Mouse (Mus musculus) forebrain, postnatal 0 days (tissue): ENCODE measurements at regions not wholly inside any gene's neighbourhood (a gene's known extent, or its start where the extent isn't known, plus 50 kb on each side); places are given as distances from the start of the nearest gene placed in this dataset.

Experiments used
- ATAC-seq: fragments of 200-750 bp; cut with Nextera tagmentation; 2 replicates; pipeline ENCODE4 v1.8.0; 2017; ENCODE audit warnings: mild to moderate bottlenecking, moderate library complexity
- DNase-seq: peaks from one replicate; pipeline ENCODE4 v3.0.0-alpha.2; 2015
- H3K27ac ChIP-seq: fragments of 300-500 bp; sonication (generic); 2 replicates; pipeline ENCODE4 v1.5.1; 2014; ENCODE audit warnings: low read depth, mild to moderate bottlenecking, antibody characterized with exemption, low read length, moderate library complexity, mixed read lengths
- H3K27me3 ChIP-seq: fragments of 300-500 bp; sonication (generic); 2 replicates; pipeline ENCODE4 v1.6.1; 2014; ENCODE audit warnings: mild to moderate bottlenecking, low read length, mixed read lengths; ENCODE audit not compliant: insufficient read depth
- H3K36me3 ChIP-seq: fragments of 300-500 bp; sonication (generic); 2 replicates; pipeline ENCODE4 v1.6.1; 2014; ENCODE audit warnings: mild to moderate bottlenecking, moderate library complexity; ENCODE audit not compliant: insufficient read depth
- H3K4me1 ChIP-seq: fragments of 300-500 bp; sonication (generic); 2 replicates; pipeline ENCODE4 v1.6.1; 2014; ENCODE audit warnings: antibody characterized with exemption; ENCODE audit not compliant: insufficient read depth
- H3K4me2 ChIP-seq: fragments of 300-500 bp; sonication (generic); 2 replicates; pipeline ENCODE4 v1.6.1; 2014; ENCODE audit warnings: low read depth, mild to moderate bottlenecking, moderate library complexity
- H3K4me3 ChIP-seq: fragments of 300-500 bp; sonication (generic); 2 replicates; pipeline ENCODE4 v1.5.1; 2014; ENCODE audit warnings: low read depth, low read length, mixed read lengths
- H3K9ac ChIP-seq: fragments of 300-500 bp; sonication (generic); 2 replicates; pipeline ENCODE4 v1.6.1; 2014; ENCODE audit warnings: mild to moderate bottlenecking
- H3K9me3 ChIP-seq: fragments of 300-500 bp; sonication (generic); 2 replicates; pipeline ENCODE4 v1.6.1; 2016; ENCODE audit warnings: low read length
- CTCF ChIP-seq: sonication (generic); IDR thresholded peaks from 2 replicates; pipeline ENCODE4 v1.5.1; 2016; ENCODE audit warnings: antibody characterized with exemption, control low read depth, low read depth
- WGBS: fragments of 180-500 bp; shearing (Covaris S2); extraction: QIAGEN DNeasy Blood & Tissue Kit; methylation state at CpG from one replicate; pipeline ENCODE4 v1.1.7; 2014; 5-methylcytosine and 5-hydroxymethylcytosine counted together

DNA sequence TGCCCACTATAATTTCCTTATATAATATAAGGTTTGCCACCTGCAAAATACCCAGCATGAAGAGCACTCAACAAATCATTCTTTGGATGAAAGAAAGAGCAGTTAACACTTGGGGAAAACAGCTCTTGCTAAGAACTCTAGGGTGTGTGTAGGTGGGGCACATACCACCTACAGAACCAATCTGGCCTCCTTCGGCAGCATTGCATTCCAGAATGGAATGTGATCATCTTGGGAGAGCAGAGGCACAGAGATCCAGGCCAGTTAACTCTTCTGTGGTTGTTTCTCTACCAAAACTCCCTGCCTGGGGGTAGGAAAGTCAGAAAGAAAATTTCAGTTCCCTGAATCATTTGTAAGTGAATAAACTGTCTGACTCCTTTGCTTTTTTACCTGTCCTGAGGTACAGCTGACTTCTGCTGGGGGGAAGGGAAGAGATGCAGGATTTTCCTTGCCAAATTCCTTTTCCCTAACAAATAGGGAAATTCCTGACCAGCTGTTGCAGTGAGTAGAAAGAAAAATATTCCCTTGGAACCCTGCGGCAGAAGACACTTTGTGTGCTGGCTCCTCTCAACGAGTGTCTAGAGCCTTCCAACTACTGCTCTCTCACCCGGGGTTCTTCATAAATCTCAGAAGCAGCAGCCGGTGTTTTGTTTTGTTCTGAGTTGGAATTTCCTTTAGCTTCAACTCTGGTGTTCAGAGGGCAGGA is 112.8 kb upstream of the Frmd6 start:
- Histone ChIP-seq H3K9me3 (no peaks in the 10 kb centered on the region), H3K27ac (no peak overlapping the region), H3K9ac (no peak overlapping the region), H3K27me3 (no peaks in the 10 kb centered on the region), H3K4me3 (no peak overlapping the region), H3K4me2 (no peak overlapping the region), H3K4me1 (no peaks in the 10 kb centered on the region), H3K36me3 (no peaks in the 10 kb centered on the region)
- WGBS, result 52% methylated on average over 5 of the region's 5 CpGs
- ATAC-seq, result no peak
- no peak for DNase-seq
- no peak for TF ChIP-seq CTCF

DNA sequence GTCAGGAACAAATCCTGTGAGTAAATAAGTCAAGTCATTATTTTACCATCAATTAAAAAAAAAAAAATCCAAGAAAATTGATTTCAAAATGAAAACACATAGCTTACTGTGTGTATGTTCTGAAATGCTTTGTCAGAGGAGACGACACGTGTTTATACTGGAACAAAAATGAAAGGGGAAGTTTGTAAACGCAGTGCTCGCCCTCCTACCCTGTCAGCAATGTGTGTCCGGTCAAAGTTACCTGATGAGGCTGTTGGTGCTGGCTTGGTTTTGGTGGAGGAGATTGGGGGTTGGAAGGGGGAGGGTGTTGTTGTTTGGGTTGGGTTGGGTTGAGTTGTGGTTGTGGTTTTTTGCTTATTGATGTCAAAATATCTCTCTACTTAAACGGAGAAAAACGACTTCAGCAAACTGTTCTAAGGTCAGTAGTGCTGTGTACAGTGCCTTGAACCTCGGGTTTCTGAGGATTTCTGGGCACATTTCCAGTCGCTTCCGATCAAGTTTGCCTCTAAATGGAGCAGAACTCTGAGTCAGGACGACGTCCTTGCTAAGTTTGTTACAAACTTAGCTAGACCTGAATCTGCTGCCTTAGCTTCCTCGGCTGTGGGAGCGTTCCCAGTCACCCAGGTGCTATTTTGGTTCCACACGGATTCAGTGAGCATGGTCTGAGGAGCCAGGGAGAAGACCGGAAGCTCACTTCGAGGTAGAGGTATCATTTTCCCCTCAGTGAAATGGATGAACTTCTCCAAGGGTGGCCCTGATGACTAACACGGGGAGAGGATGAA is 111.6 kb upstream of the Frmd6 start:
- ATAC-seq (no peak), DNase-seq (no peak)
- Histone ChIP-seq H3K4me2 (no peak overlapping the region), H3K9ac (no peak overlapping the region), H3K9me3 (no peaks in the 10 kb centered on the region), H3K4me1 (no peaks in the 10 kb centered on the region), H3K4me3 (no peak overlapping the region), H3K36me3 (no peaks in the 10 kb centered on the region), H3K27ac (no peak overlapping the region), H3K27me3 (no peaks in the 10 kb centered on the region)
- whole genome bisulfite sequencing, result 64% methylated on average over 18 of the region's 18 CpGs
- no peak for TF ChIP-seq CTCF

DNA sequence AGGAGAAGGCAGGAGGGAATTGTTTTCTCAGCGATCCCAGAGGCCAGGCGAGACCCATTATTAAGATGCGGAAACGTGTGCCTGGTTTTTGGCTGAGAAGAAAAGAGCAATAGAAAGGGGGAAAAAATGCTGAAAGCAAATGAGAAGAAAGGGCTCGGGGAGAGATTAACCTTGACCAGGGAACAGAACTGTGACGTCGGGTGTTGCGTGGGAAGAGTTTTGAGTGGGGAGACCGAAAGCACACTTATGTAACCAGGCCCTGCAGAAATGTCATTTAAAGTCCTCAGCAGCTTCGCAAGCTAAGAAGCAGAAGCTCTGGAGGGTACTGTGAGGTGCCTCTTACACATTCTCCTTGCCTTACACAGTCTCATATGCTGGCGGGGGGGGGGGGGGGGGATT is 111.0 kb upstream of the Frmd6 start:
- ATAC-seq (no peak), DNase-seq (no peak)
- Histone ChIP-seq H3K4me2 (no peak overlapping the region), H3K4me3 (no peak overlapping the region), H3K4me1 (no peaks in the 10 kb centered on the region), H3K36me3 (no peaks in the 10 kb centered on the region), H3K9me3 (no peaks in the 10 kb centered on the region), H3K9ac (no peak overlapping the region), H3K27ac (no peak overlapping the region), H3K27me3 (no peaks in the 10 kb centered on the region)
- 35% methylated on average over 11 of the region's 11 CpGs for WGBS
- no peak for TF ChIP-seq CTCF

DNA sequence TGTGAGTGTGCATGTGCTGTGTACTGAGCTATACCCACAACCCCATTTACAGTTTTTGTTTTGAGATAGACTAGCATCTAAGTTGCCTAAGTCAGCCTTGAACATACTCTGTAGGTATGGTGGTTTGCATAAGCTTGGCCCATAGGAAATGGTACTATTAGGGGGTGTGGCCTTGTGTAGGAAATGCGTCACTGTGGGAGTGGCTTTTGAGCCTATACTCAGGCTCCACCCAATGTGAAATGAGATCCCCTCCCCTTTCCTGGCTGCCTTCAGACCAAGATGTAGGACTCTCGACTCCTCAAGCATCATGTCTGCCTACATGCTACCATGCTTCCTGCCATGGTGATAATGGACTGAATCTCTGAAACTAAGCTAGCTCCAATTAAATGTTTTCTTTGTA is 109.5 kb upstream of the Frmd6 start:
- Histone ChIP-seq H3K27me3 (no peaks in the 10 kb centered on the region), H3K9ac (no peak overlapping the region), H3K9me3 (no peaks in the 10 kb centered on the region), H3K36me3 (no peaks in the 10 kb centered on the region), H3K4me1 (no peaks in the 10 kb centered on the region), H3K4me2 (no peak overlapping the region), H3K27ac (no peak overlapping the region), H3K4me3 (no peak overlapping the region)
- no peak for DNase-seq
- TF ChIP-seq CTCF, result no peak
- WGBS, result 95% methylated on average over 2 of the region's 2 CpGs
- no peak for ATAC-seq

DNA sequence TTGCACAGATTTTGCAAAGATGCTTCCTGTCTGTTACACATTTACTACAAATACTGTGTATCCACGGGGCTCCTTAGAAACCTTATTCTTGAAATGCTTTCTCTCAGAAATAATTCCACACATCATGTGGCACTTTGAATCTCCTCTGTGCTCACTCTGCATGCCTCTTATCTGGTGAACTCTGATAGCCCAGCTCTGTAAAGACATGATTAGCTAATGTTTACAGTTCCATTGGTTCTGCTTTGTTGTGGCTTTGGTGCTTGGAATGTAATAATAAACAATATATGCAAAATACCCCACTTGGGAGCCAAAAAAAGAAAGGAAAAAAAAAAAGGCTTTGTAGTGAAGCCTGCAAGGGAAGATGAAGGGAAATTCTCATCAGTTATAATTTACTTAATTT is 106.7 kb upstream of the Frmd6 start:
- Histone ChIP-seq H3K9ac (no peak overlapping the region), H3K36me3 (no peaks in the 10 kb centered on the region), H3K27me3 (no peaks in the 10 kb centered on the region), H3K4me1 (no peaks in the 10 kb centered on the region), H3K4me3 (no peak overlapping the region), H3K9me3 (no peaks in the 10 kb centered on the region), H3K27ac (no peak overlapping the region), H3K4me2 (no peak overlapping the region)
- DNase-seq, result no peak
- TF ChIP-seq CTCF, result no peak
- 15% methylated on average over 1 of the region's 1 CpGs for WGBS
- ATAC-seq, result no peak

DNA sequence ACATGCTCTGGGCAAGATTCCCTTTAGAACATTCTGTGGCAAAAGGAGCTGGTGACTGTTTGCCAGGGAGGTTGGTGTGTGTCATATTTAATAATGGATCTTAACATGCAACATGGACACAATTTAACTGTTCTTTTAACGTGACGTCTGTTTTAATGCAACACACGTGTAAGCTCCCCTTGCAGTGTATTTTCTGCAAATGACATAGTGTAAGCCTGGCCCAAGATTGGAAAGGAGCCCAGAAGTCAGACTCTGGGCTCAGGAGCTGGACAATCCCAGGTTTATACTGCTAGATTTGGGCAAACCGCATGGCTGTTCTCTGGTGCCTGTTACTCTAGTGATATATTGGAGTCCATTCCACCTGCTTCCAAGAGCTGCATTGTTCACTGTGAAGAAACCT is 106.1 kb upstream of the Frmd6 start:
- Histone ChIP-seq H3K4me3 (no peak overlapping the region), H3K4me2 (no peak overlapping the region), H3K4me1 (no peaks in the 10 kb centered on the region), H3K9me3 (no peaks in the 10 kb centered on the region), H3K27me3 (no peaks in the 10 kb centered on the region), H3K27ac (no peak overlapping the region), H3K36me3 (no peaks in the 10 kb centered on the region), H3K9ac (no peak overlapping the region)
- DNase-seq (no peak), ATAC-seq (no peak)
- 51% methylated on average over 4 of the region's 4 CpGs for WGBS
- TF ChIP-seq CTCF, result no peak

- Histone ChIP-seq H3K4me1 (no peaks in the 10 kb centered on the region), H3K27ac (no peak overlapping the region), H3K4me3 (no peak overlapping the region), H3K9ac (no peak overlapping the region), H3K4me2 (no peak overlapping the region), H3K27me3 (no peaks in the 10 kb centered on the region), H3K36me3 (no peaks in the 10 kb centered on the region), H3K9me3 (no peaks in the 10 kb centered on the region)
- no peak for DNase-seq
- 82% methylated on average over 12 of the region's 12 CpGs for WGBS
- ATAC-seq, result no peak
- TF ChIP-seq CTCF, result no peak
Measured at GRCm38 (mm10) chr12:70720178-70720894, 105.0 kb upstream of the Frmd6 start.
